Mouse (Mus musculus): ENCODE data around the gene Defb43.

Defb43 gene

GRCm38 (mm10) chr14:63011471-63011870 lies at the start of gene Defb43:
Defb43 (plus strand) TSS chr14:63011771.
- in situ Hi-C loops (cut with MboI; ENCODE audit: unreplicated experiment in 2 of 2) = no loop called here

GRCm38 (mm10) chr14:62963632-62964031 lies 47.9 kb upstream of the Defb43 start:
- in situ Hi-C loops (cut with MboI; ENCODE audit: unreplicated experiment in 2 of 2) = loop anchor here in 1 of 2 experiments (25.0 kb wide), 2 partner anchors 901 to 1626 kb away; no protein-coding TSS in a partner anchor

GRCm38 (mm10) chr14:62965342-62965741 lies 46.2 kb upstream of the Defb43 start:
- in situ Hi-C loops (cut with MboI; ENCODE audit: unreplicated experiment in 2 of 2) = loop anchor here in 1 of 2 experiments (25.0 kb wide), 2 partner anchors 903 to 1628 kb away; no protein-coding TSS in a partner anchor

GRCm38 (mm10) chr14:62965811-62966520 lies 45.6 kb upstream of the Defb43 start:
- in situ Hi-C loops (cut with MboI; ENCODE audit: unreplicated experiment in 2 of 2) = loop anchor here in 1 of 2 experiments (25.0 kb wide), 2 partner anchors 904 to 1629 kb away; no protein-coding TSS in a partner anchor

- in situ Hi-C loops (cut with MboI; ENCODE audit: unreplicated experiment in 2 of 2) = loop anchor here in 1 of 2 experiments (10.0 kb wide), 1 partner anchor 490 kb away; no protein-coding TSS in a partner anchor
Measured at GRCm38 (mm10) chr14:62975046-62975445, 36.5 kb upstream of the Defb43 start.

GRCm38 (mm10) chr14:62979815-62980214 lies 31.8 kb upstream of the Defb43 start:
- in situ Hi-C loops (cut with MboI; ENCODE audit: unreplicated experiment in 2 of 2) = loop anchor here (5.0 to 10.0 kb wide), 2 partner anchors 488 to 495 kb away; no protein-coding TSS in a partner anchor

- in situ Hi-C loops (cut with MboI; ENCODE audit: unreplicated experiment in 2 of 2) = loop anchor here in 1 of 2 experiments (5.0 kb wide), 1 partner anchor 492 kb away; no protein-coding TSS in a partner anchor
Measured at GRCm38 (mm10) chr14:62984410-62984809, 27.2 kb upstream of the Defb43 start, which contains the start of gene Defb48. Defb48 (minus strand) TSS chr14:62984510.

- in situ Hi-C loops (cut with MboI; ENCODE audit: unreplicated experiment in 2 of 2) = no loop called here
Measured at GRCm38 (mm10) chr14:62991271-62991670, 20.3 kb upstream of the Defb43 start.

GRCm38 (mm10) chr14:62991849-62992510 lies 19.6 kb upstream of the Defb43 start:
- in situ Hi-C loops (cut with MboI; ENCODE audit: unreplicated experiment in 2 of 2) = no loop called here

GRCm38 (mm10) chr14:62997777-62998176 lies 13.8 kb upstream of the Defb43 start, which contains the start of gene Defb47:
Defb47 (plus strand) TSS chr14:62998077.
- in situ Hi-C loops (cut with MboI; ENCODE audit: unreplicated experiment in 2 of 2) = no loop called here

GRCm38 (mm10) chr14:62998977-62999376 lies 12.6 kb upstream of the Defb43 start:
- in situ Hi-C loops (cut with MboI; ENCODE audit: unreplicated experiment in 2 of 2) = no loop called here

- in situ Hi-C loops (cut with MboI; ENCODE audit: unreplicated experiment in 2 of 2) = no loop called here
Measured at GRCm38 (mm10) chr14:63002588-63002987, 9.0 kb upstream of the Defb43 start.

- in situ Hi-C loops (cut with MboI; ENCODE audit: unreplicated experiment in 2 of 2) = no loop called here
Measured at GRCm38 (mm10) chr14:63013082-63013481, 1.5 kb downstream of the Defb43 start.

GRCm38 (mm10) chr14:63014667-63015066 lies 3.1 kb downstream of the Defb43 start:
- in situ Hi-C loops (cut with MboI; ENCODE audit: unreplicated experiment in 2 of 2) = no loop called here

GRCm38 (mm10) chr14:63020524-63021156 lies 9.1 kb downstream of the Defb43 start:
- in situ Hi-C loops (cut with MboI; ENCODE audit: unreplicated experiment in 2 of 2) = no loop called here

- in situ Hi-C loops (cut with MboI; ENCODE audit: unreplicated experiment in 2 of 2) = no loop called here
Measured at GRCm38 (mm10) chr14:63046691-63047090, 35.1 kb downstream of the Defb43 start, which contains the start of gene Defb42. Defb42 (plus strand) TSS chr14:63046991.

- in situ Hi-C loops (cut with MboI; ENCODE audit: unreplicated experiment in 2 of 2) = loop anchor here in 1 of 2 experiments (25.0 kb wide), 1 partner anchor 1012 kb away; no protein-coding TSS in a partner anchor
Measured at GRCm38 (mm10) chr14:63049910-63050370, 38.4 kb downstream of the Defb43 start, which contains the start of gene Defb30. Defb30 (minus strand) TSS chr14:63049960.

- in situ Hi-C loops (cut with MboI; ENCODE audit: unreplicated experiment in 2 of 2) = loop anchor here in 1 of 2 experiments (25.0 kb wide), 1 partner anchor 1012 kb away; no protein-coding TSS in a partner anchor
Measured at GRCm38 (mm10) chr14:63050769-63051168, 39.2 kb downstream of the Defb43 start.

GRCm38 (mm10) chr14:63054729-63055128 lies 43.2 kb downstream of the Defb43 start:
- in situ Hi-C loops (cut with MboI; ENCODE audit: unreplicated experiment in 2 of 2) = loop anchor here in 1 of 2 experiments (5.0 to 25.0 kb wide), 2 partner anchors 743 to 1008 kb away; no protein-coding TSS in a partner anchor

- in situ Hi-C loops (cut with MboI; ENCODE audit: unreplicated experiment in 2 of 2) = loop anchor here (10.0 to 25.0 kb wide), 2 partner anchors 404 to 1002 kb away; no protein-coding TSS in a partner anchor
Measured at GRCm38 (mm10) chr14:63060361-63060760, 48.8 kb downstream of the Defb43 start.
